Mouse (Mus musculus): ENCODE measurements around the gene Klc1. TPM values are rescaled to one million over a fixed set of nuclear protein-coding genes. Genes with fewer than 3 reads are reported as not detected.

Gene Klc1
- total RNA-seq (2023): 100 to 1,000 TPM; 118 to 119 TPM

GRCm38 (mm10) chr12:111758381-111759175, at the start of gene Klc1:
Klc1 (plus strand) TSS chr12:111758849.

DNA sequence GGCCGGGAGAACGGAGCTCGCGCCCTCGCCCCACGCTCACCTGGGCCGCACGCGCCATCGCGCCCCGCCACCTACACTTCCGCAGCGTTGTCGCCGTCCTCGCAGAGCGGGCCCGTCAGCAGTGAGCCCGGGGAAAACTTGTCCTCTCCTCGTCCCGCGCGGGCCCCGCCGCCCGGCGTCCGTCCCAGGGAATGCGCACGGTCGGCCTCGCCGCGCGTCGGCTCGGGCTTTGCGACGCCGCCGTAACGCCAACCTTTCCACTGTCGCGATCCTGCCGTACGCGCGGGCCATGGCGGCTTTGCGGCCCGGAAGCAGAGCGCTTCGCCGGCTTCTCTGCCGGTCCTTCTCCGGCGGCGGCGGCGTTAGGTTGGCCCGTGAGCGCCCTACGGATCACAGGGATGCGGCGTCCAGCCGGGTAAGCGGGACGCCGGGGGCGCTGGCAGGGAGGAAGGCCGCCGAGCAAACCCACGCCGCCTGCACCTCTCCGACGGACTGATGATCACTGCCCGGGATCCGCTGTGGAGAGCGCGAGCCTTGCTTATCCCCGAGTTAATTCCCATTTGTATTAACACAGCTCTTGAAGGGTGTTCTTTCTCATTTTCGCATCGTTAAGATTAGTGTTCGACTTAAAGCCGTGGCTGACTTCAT, 45.5 kb upstream of the Klc1 start, which contains the start of the genes Bag5 and Apopt1:
Gene Bag5 (minus strand): TSS at position 254 of the 648 bp plus-strand sequence.
Gene Apopt1 (plus strand): TSS at position 258 of the 648 bp plus-strand sequence.

GRCm38 (mm10) chr12:111813766-111814617, 55.3 kb downstream of the Klc1 start, which contains the start of the genes Xrcc3 and Zfyve21:
Xrcc3 (minus strand) TSS chr12:111813873.
Zfyve21 (plus strand) TSS chr12:111814170.

Other genes with a start within 250 kb of the Klc1 start
- gene Eif5, start 220.8 kb upstream of the Klc1 start, total RNA-seq (2023): 100 to 1,000 TPM; 665 to 707 TPM
- gene Mark3, start 184.3 kb upstream of the Klc1 start, total RNA-seq (2023): 10 to 100 TPM; 75.3 to 78.6 TPM
- 10 to 100 TPM; 49.9 to 50.1 TPM for gene Ckb, start 86.5 kb upstream of the Klc1 start, total RNA-seq (2023)
- 1 to 10 TPM; 7.4 to 7.9 TPM for gene Trmt61a, start 80.7 kb upstream of the Klc1 start, total RNA-seq (2023)
- gene Bag5, start 45.6 kb upstream of the Klc1 start, total RNA-seq (2023): 10 to 100 TPM; 18.2 to 21.6 TPM
- gene Apopt1, start 45.6 kb upstream of the Klc1 start, total RNA-seq (2023): 10 to 100 TPM; 28.1 to 29.9 TPM
- 1 to 10 TPM in 1 of 2 experiments, under 1 TPM in 1; 0.79 to 1.4 TPM for gene Xrcc3, start 55.0 kb downstream of the Klc1 start, total RNA-seq (2023)
- 10 to 100 TPM in 1 of 2 experiments, 1 to 10 TPM in 1; 5.4 to 10.1 TPM for gene Zfyve21, start 55.3 kb downstream of the Klc1 start, total RNA-seq (2023)
- gene Ppp1r13b, start 149.3 kb downstream of the Klc1 start, total RNA-seq (2023): 10 to 100 TPM; 12.0 to 14.0 TPM
- 100 to 1,000 TPM; 160 to 191 TPM for gene Atp5mpl, start 208.1 kb downstream of the Klc1 start, total RNA-seq (2023)
- under 1 TPM; 0.39 to 0.63 TPM for gene Tdrd9, start 212.7 kb downstream of the Klc1 start, total RNA-seq (2023)
- gene Rd3l, start 222.5 kb downstream of the Klc1 start, total RNA-seq (2023): not detected

Measured in monocyte, adult 59 days (primary cell).